Mouse (Mus musculus): ENCODE measurements around the gene Fbxw14. TPM values are rescaled to one million over a fixed set of nuclear protein-coding genes. Genes with fewer than 3 reads are reported as not detected.

Fbxw14 gene
- 0.06 TPM in 1 of 2 replicates, not detected in the other for polyA plus RNA-seq (2012; rRNA removed)

DNA sequence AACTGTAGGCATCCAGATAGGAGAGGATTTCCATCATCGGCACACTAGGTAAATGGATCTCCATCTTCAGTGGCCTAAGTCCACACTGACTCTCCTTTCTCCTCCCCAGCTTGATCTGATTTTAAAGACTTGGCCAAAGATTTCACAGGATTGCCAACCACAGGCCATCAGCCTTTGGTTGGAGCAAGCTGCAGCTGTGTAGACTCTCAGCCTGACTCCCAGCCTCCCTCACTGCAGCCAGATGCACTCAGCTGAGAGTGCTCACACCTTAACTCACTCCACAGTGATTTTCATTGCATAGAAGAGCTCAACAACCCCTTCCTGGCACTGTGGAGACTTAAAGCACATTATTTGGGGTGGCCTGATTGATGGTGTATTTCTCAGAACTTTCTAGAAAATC lies at the start of gene Fbxw14:
Gene Fbxw14, minus strand, starts transcription at position 101 of the 400 bp plus-strand sequence.

DNA sequence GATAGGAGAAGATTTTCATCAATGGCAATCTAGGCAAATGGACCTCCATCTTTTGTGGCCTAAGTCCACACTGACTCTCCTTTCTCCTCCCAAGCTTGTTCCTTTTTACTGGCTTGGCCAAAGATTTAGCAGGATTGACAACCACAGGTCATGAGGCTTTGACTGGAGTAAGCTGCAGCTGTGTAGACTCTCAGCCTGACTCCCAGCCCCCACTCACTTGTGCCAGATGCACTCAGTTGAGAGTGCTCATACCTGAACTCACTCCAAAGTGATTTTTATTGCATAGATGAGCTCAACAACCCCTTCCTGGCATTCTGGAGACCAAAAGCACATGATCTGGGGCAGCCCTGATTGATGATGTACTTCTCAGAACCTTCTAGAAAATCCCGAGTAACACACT lies 52.8 kb downstream of the Fbxw14 start, which contains the start of gene Fbxw20:
Gene Fbxw20, minus strand, starts transcription at position 101 of the 400 bp plus-strand sequence.

Other genes starting within 250 kb of the Fbxw14 start
- 30.0 and 37.0 TPM in 2 replicates for gene Shisa5, start 249.1 kb downstream of the Fbxw14 start, polyA plus RNA-seq (2012; rRNA removed)
- gene Trex1, start 227.9 kb downstream of the Fbxw14 start, polyA plus RNA-seq (2012; rRNA removed) = 23.2 and 25.4 TPM in 2 replicates
- gene Atrip, start 213.6 kb downstream of the Fbxw14 start, polyA plus RNA-seq (2012; rRNA removed) = 6.2 and 6.7 TPM in 2 replicates
- gene Ccdc51, start 205.2 kb downstream of the Fbxw14 start, polyA plus RNA-seq (2012; rRNA removed) = 6.0 and 6.4 TPM in 2 replicates
- 60.6 and 66.8 TPM in 2 replicates for gene Tma7, start 205.1 kb downstream of the Fbxw14 start, polyA plus RNA-seq (2012; rRNA removed)
- gene Plxnb1, start 192.3 kb downstream of the Fbxw14 start, polyA plus RNA-seq (2012; rRNA removed) = 4.8 and 5.9 TPM in 2 replicates
- not detected in 2 replicates for gene Fbxw21, start 125.6 kb downstream of the Fbxw14 start, polyA plus RNA-seq (2012; rRNA removed)
- 0.02 and 0.07 TPM in 2 replicates for gene Fbxw13, start 91.7 kb downstream of the Fbxw14 start, polyA plus RNA-seq (2012; rRNA removed)
- 0.02 TPM in 2 replicates for gene Fbxw20, start 52.9 kb downstream of the Fbxw14 start, polyA plus RNA-seq (2012; rRNA removed)
- 0.02 TPM in 1 of 2 replicates, not detected in the other for gene Fbxw28, start 52.0 kb upstream of the Fbxw14 start, polyA plus RNA-seq (2012; rRNA removed)
- gene Fbxw22, start 116.6 kb upstream of the Fbxw14 start, polyA plus RNA-seq (2012; rRNA removed) = 0.01 and 0.04 TPM in 2 replicates
- not detected in 2 replicates for gene Fbxw16, start 161.5 kb upstream of the Fbxw14 start, polyA plus RNA-seq (2012; rRNA removed)
- gene Fbxw19, start 208.2 kb upstream of the Fbxw14 start, polyA plus RNA-seq (2012; rRNA removed) = not detected in 2 replicates

Data from liver, embryonic 18 days (tissue).